Mouse (Mus musculus) embryonic facial prominence, embryonic 15.5 days (tissue): ENCODE data around the gene Rab20. TPM values are rescaled to one million over a fixed set of nuclear protein-coding genes. Genes with fewer than 3 reads are reported as not detected.

Source experiments
- ATAC-seq: fragments of 200-750 bp; cut with Nextera tagmentation; 2 replicates; pipeline ENCODE4 v1.8.0; 2017; ENCODE audit warnings: low read depth, moderate TSS enrichment; ENCODE audit not compliant: insufficient number of reproducible peaks, low FRiP score, low TSS enrichment
- H3K27ac ChIP-seq: fragments of 300-500 bp; sonication (generic); replicated peaks from 2 replicates; pipeline ENCODE4 v1.5.1; 2015; ENCODE audit warnings: mild to moderate bottlenecking, inconsistent platforms
- H3K27me3 ChIP-seq: fragments of 300-500 bp; sonication (generic); 2 replicates; pipeline ENCODE4 v1.6.1; 2015; ENCODE audit warnings: inconsistent platforms
- H3K36me3 ChIP-seq: fragments of 300-500 bp; sonication (generic); 2 replicates; pipeline ENCODE4 v1.6.1; 2015; ENCODE audit warnings: mild to moderate bottlenecking, inconsistent platforms
- H3K4me1 ChIP-seq: fragments of 300-500 bp; sonication (generic); 2 replicates; pipeline ENCODE4 v1.6.1; 2015; ENCODE audit warnings: inconsistent platforms
- H3K4me2 ChIP-seq: fragments of 300-500 bp; sonication (generic); replicated peaks from 2 replicates; pipeline ENCODE4 v1.6.1; 2015; ENCODE audit warnings: mild to moderate bottlenecking, inconsistent platforms
- H3K4me3 ChIP-seq: fragments of 300-500 bp; sonication (generic); replicated peaks from 2 replicates; pipeline ENCODE4 v1.5.1; 2015; ENCODE audit warnings: mild to moderate bottlenecking, inconsistent platforms
- H3K9ac ChIP-seq: fragments of 300-500 bp; sonication (generic); 2 replicates; pipeline ENCODE4 v1.6.1; 2015; ENCODE audit warnings: inconsistent platforms
- H3K9me3 ChIP-seq: fragments of 300-500 bp; sonication (generic); replicated peaks from 2 replicates; pipeline ENCODE4 v1.6.1; 2016; ENCODE audit warnings: inconsistent platforms
- WGBS: fragments of 180-500 bp; shearing (Covaris S2); methylation state at CpG from one replicate; pipeline ENCODE4 v1.1.7; 2015; 5-methylcytosine and 5-hydroxymethylcytosine counted together
- polyA plus RNA-seq: library from polyadenylated mRNA; unstranded; fragments of >200 nt; fragmentation: Nextera tagmentation; extraction: Ambion mirVana; gene quantifications from 2 replicates; pipeline ENCODE4 v1.2.1, GENCODE M21; 2015

The Rab20 gene
- polyA plus RNA-seq, 1 experiment from 2014 or later: 2.1 TPM

- 50% methylated on average over 14 of the region's 14 CpGs for whole genome bisulfite sequencing
Measured at GRCm38 (mm10) chr8:11421105-11421504, 57.4 kb downstream of the Rab20 start.

GRCm38 (mm10) chr8:11419645-11420044 is 58.9 kb downstream of the Rab20 start:
- H3K36me3 ChIP-seq: peaks cover 24% of the 10 kb centered on the region; the same call in 1 of the 2 replicates
- H3K4me1 ChIP-seq: peaks cover 11% of the 10 kb centered on the region
- WGBS: 20% methylated on average over 2 of the region's 2 CpGs
- no peak overlapping the region for H3K4me2 ChIP-seq
- no peak overlapping the region for H3K9ac ChIP-seq
- H3K27me3 ChIP-seq: no peaks in the 10 kb centered on the region
- peak overlapping the region; percentile 66; the same call in 1 of the 2 replicates for H3K27ac ChIP-seq
- H3K9me3 ChIP-seq: no peaks in the 10 kb centered on the region
- no peak overlapping the region for H3K4me3 ChIP-seq
- ATAC-seq: 0 out of 2 replicates have a peak, but pooled peaks have one; percentile 30

More at GRCm38 (mm10) chr8:11421105-11421504, 57.4 kb downstream of the Rab20 start:
- H3K4me2 ChIP-seq: no peak overlapping the region
- H3K36me3 ChIP-seq: peaks cover 30% of the 10 kb centered on the region
- H3K9me3 ChIP-seq: no peaks in the 10 kb centered on the region
- no peak for ATAC-seq
- H3K4me1 ChIP-seq: peaks cover 11% of the 10 kb centered on the region
- H3K27me3 ChIP-seq: no peaks in the 10 kb centered on the region
- H3K4me3 ChIP-seq: no peak overlapping the region
- H3K27ac ChIP-seq: no peak overlapping the region
- no peak overlapping the region for H3K9ac ChIP-seq

DNA sequence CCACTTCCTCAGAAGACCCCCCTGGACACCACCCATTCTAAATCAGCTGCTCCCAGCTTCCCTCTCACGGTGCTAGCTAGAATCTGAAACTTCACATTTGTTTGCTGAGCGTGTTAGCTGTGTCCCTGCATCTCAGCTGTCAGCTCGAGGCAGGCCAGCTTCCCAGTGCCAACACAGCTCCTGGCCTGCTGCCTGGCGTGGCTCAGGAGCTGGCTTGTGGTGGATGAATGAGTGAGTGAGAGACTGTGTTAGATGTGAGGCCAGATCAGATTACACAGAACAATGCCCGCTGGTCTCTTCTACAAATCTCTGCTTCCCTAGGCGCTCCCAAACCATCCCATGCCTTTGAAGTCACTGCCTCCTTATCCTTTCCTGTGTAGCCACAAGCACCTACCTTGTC is 59.3 kb downstream of the Rab20 start:
- Histone ChIP-seq H3K9me3 (no peaks in the 10 kb centered on the region), H3K36me3 (peaks cover 24% of the 10 kb centered on the region; the same call in 1 of the 2 replicates), H3K9ac (no peak overlapping the region), H3K4me1 (peaks cover 11% of the 10 kb centered on the region), H3K4me3 (no peak overlapping the region), H3K4me2 (no peak overlapping the region), H3K27me3 (no peaks in the 10 kb centered on the region), H3K27ac (peak overlapping the region; percentile 66; the same call in 1 of the 2 replicates)
- WGBS: 28% methylated on average over 6 of the region's 6 CpGs
- ATAC-seq: peak; percentile 75

DNA sequence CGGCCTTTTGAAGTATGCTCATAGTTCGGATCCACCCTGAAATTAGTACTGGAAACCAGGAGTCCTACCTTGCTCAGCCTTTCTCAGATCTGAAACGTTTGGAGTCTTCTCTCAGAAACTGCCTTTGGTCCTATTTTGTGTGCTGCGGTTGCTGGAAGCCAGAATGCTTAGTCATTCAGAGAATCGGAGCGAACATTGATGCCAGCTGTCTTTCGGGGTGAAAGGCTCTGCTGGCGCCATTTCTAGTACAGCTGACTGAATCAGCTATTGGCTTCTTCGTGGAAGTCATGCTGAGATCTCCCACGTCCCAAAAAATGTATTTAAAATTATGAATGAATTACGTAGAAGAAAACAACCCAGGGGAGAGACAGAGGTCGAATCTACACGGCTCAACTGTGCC is 60.7 kb downstream of the Rab20 start:
- H3K27me3 ChIP-seq: no peaks in the 10 kb centered on the region
- no peak overlapping the region for H3K9ac ChIP-seq
- peaks cover 18% of the 10 kb centered on the region; the same call in 1 of the 2 replicates for H3K36me3 ChIP-seq
- H3K4me3 ChIP-seq: no peak overlapping the region
- H3K4me2 ChIP-seq: no peak overlapping the region
- 58% methylated on average over 13 of the region's 13 CpGs for WGBS
- H3K27ac ChIP-seq: peak overlapping the region; percentile 34; the same call in 1 of the 2 replicates
- H3K9me3 ChIP-seq: no peaks in the 10 kb centered on the region
- peaks cover 23% of the 10 kb centered on the region for H3K4me1 ChIP-seq
- ATAC-seq: no peak

DNA sequence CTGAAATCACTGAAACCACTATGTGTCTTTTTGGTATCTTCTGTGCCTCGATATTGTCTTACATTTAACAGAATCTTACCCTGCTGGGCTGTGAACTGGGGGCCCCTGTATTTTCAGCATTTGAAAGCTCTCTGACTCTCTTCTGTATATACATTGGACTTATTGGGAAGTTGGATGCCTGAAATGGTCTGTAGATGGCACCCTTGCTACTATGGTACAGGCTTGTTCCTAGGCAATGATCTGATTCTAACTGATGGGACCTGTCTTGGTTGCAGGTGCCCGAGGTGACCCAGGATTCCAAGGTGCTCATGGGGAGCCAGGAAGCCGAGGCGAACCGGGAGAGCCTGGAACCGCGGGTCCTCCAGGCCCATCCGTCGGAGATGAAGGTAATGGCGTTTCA is 63.4 kb downstream of the Rab20 start:
- WGBS: 87% methylated on average over 10 of the region's 10 CpGs

GRCm38 (mm10) chr8:11414304-11414703 is 64.2 kb downstream of the Rab20 start:
- ATAC-seq: no peak
- peaks cover 41% of the 10 kb centered on the region for H3K4me1 ChIP-seq
- no peak overlapping the region for H3K4me2 ChIP-seq
- H3K4me3 ChIP-seq: no peak overlapping the region
- no peaks in the 10 kb centered on the region for H3K9me3 ChIP-seq
- H3K27me3 ChIP-seq: no peaks in the 10 kb centered on the region
- H3K27ac ChIP-seq: no peak overlapping the region
- H3K36me3 ChIP-seq: peaks cover 15% of the 10 kb centered on the region; the same call in 1 of the 2 replicates
- 53% methylated on average over 8 of the region's 8 CpGs for WGBS
- H3K9ac ChIP-seq: no peak overlapping the region

More for the DNA sequence above, 63.4 kb downstream of the Rab20 start:
- peaks cover 13% of the 10 kb centered on the region; the same call in 1 of the 2 replicates for H3K36me3 ChIP-seq
- no peak overlapping the region for H3K4me2 ChIP-seq
- H3K4me3 ChIP-seq: no peak overlapping the region
- H3K4me1 ChIP-seq: peaks cover 45% of the 10 kb centered on the region
- no peaks in the 10 kb centered on the region for H3K9me3 ChIP-seq
- H3K9ac ChIP-seq: no peak overlapping the region
- ATAC-seq: no peak
- H3K27me3 ChIP-seq: no peaks in the 10 kb centered on the region
- H3K27ac ChIP-seq: no peak overlapping the region

DNA sequence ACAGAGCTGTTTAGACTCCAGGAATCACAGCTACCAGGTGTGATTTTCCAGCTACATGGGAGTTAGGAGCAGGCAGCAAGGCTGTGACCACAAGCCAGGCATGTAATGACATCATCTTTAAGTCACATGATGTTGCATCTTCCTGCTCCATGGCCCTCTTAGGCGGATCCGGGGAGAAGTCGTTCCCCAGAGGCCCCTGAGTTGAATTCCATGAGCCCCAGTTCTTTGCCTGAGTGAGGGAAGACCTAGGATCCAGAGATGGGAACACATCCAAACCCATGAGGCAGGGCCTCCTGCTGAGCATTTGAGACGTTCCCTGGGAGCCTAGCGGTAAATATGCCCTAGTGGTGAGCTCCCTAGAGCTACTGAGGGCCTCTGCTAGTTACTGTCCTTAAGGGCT is 66.1 kb downstream of the Rab20 start:
- Histone ChIP-seq H3K27ac (peak overlapping the region; percentile 29), H3K4me1 (peaks cover 34% of the 10 kb centered on the region), H3K4me3 (no peak overlapping the region), H3K9me3 (no peaks in the 10 kb centered on the region), H3K4me2 (no peak overlapping the region), H3K27me3 (no peaks in the 10 kb centered on the region), H3K36me3 (peaks cover 28% of the 10 kb centered on the region), H3K9ac (no peak overlapping the region)
- no peak for ATAC-seq
- WGBS: 42% methylated on average over 5 of the region's 5 CpGs

DNA sequence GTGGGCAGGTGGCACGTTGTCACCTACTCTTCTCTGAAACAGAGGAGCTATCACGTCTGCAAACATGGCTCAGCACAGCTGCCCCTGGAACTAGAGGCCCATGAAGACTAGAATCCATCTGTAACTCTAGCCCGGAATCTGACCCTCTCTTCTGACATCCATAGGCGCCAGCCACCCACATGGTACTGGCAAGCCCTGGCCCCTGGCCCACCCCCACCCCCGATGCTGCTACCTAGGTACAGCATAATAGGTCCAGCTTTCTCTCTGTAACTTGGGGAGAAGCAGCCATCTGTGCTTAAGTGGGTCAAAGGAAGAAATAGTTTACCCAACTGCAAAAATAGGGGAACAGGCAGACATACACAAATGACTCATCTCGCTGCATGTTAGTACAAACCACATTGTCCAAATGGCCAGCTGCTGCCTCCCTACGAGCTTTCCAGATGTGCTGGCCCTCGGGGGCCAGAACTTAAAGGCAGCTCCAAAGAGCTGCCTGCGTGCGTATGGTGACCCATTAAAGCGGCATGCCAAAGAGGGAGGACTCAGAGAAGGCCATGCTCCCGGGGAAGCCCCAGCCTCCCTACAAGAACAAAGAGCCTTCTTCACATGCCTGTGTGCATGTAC is 66.9 kb downstream of the Rab20 start:
- H3K36me3 ChIP-seq: peaks cover 30% of the 10 kb centered on the region
- H3K4me1 ChIP-seq: peaks cover 37% of the 10 kb centered on the region
- no peaks in the 10 kb centered on the region for H3K27me3 ChIP-seq
- no peak overlapping the region for H3K9ac ChIP-seq
- H3K9me3 ChIP-seq: no peaks in the 10 kb centered on the region
- H3K4me3 ChIP-seq: no peak overlapping the region
- 34% methylated on average over 12 of the region's 12 CpGs for WGBS
- peak overlapping the region; percentile 29 for H3K27ac ChIP-seq
- H3K4me2 ChIP-seq: no peak overlapping the region
- peak; percentile 43; the same call in 1 of the 2 replicates for ATAC-seq

DNA sequence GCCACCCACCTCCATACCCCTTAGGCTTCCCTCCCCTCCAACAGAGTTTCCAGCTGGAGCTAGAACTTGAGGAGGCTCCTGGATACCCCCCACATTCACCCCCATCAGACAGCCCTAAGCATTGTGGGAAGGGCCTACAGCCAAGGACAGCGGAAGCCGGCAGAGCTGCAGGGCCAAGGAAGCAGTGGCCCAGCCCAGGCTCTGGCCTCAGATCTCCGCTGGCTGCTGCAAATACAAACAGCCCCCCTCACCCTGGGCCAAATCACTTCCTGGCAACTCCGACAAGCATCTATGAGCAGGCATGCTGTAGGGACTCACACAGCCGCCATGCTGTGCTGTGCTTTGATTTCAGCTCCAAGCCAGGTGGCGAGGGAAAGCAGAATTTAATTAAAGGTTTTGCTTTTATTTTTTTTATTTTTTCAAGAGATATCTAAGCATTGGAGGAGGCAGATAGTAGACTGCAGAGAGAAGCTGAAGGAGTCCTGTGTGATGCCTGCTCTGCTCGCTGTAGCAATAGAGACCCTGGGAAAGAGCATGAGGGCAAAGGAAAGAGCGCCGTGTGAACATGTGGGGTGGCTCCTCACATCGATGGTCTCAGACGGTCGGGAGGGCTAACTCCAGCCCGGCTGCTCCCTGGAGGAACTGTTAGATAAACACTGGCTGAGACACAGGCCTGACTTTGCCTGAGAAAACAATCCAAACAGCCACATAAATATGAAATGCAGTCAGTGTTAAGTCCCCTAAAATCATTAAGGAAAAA is 72.6 kb downstream of the Rab20 start:
- 49% methylated on average over 13 of the region's 13 CpGs for WGBS
- H3K9ac ChIP-seq: no peak overlapping the region
- peak; percentile 71 for ATAC-seq
- H3K4me2 ChIP-seq: no peak overlapping the region
- H3K9me3 ChIP-seq: no peaks in the 10 kb centered on the region
- H3K27me3 ChIP-seq: no peaks in the 10 kb centered on the region
- H3K36me3 ChIP-seq: peaks cover 35% of the 10 kb centered on the region
- no peak overlapping the region for H3K4me3 ChIP-seq
- H3K27ac ChIP-seq: peak overlapping the region; percentile 35; the same call in 1 of the 2 replicates
- H3K4me1 ChIP-seq: peaks cover 15% of the 10 kb centered on the region

DNA sequence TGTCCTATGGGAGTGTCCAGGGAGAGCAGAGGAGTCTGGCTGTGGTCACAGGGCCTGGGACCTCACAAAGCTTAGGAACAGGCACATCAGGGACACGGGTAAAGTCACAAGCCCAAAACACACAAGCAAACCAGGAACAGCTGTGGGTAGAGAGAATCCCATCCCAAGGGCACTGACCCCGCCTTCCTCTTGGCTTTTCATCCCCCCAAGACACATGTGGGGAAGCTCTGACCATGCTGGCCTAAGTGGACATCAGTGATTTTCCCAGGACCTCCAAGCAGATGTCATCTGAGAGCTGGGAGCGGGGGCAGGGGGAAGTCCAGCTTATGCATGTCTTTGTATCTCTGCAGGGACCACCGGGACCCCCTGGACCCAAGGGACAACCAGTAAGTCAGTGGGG is 73.9 kb downstream of the Rab20 start:
- no peak overlapping the region for H3K4me2 ChIP-seq
- H3K4me1 ChIP-seq: peaks cover 23% of the 10 kb centered on the region; the same call in 1 of the 2 replicates
- WGBS: 31% methylated on average over 4 of the region's 4 CpGs
- no peaks in the 10 kb centered on the region for H3K27me3 ChIP-seq
- H3K36me3 ChIP-seq: peaks cover 32% of the 10 kb centered on the region
- H3K9ac ChIP-seq: no peak overlapping the region
- no peaks in the 10 kb centered on the region for H3K9me3 ChIP-seq
- no peak overlapping the region for H3K4me3 ChIP-seq
- H3K27ac ChIP-seq: peak overlapping the region; percentile 35; the same call in 1 of the 2 replicates
- no peak for ATAC-seq

- H3K9me3 ChIP-seq: no peaks in the 10 kb centered on the region
- no peaks in the 10 kb centered on the region for H3K27me3 ChIP-seq
- H3K4me2 ChIP-seq: no peak overlapping the region
- no peak for ATAC-seq
- H3K4me1 ChIP-seq: peaks cover 26% of the 10 kb centered on the region
- WGBS: 89% methylated on average over 9 of the region's 9 CpGs
- H3K36me3 ChIP-seq: peaks cover 28% of the 10 kb centered on the region
- H3K9ac ChIP-seq: no peak overlapping the region
- no peak overlapping the region for H3K27ac ChIP-seq
- no peak overlapping the region for H3K4me3 ChIP-seq
Measured at GRCm38 (mm10) chr8:11403813-11404212, 74.7 kb downstream of the Rab20 start.
